Mouse (Mus musculus): ENCODE data around the gene Krt83. TPM values are rescaled to one million over a fixed set of nuclear protein-coding genes. Genes with fewer than 3 reads are reported as not detected.
"Not testable (repeated sequence)": the region's sequence is repeated elsewhere in the genome, so short reads cannot be mapped to it uniquely, and the experiment has no call there.

The Krt83 gene
- not detected in 2 replicates for polyA plus RNA-seq (2015; fragmentation: Nextera tagmentation; extraction: Ambion mirVana)

DNA sequence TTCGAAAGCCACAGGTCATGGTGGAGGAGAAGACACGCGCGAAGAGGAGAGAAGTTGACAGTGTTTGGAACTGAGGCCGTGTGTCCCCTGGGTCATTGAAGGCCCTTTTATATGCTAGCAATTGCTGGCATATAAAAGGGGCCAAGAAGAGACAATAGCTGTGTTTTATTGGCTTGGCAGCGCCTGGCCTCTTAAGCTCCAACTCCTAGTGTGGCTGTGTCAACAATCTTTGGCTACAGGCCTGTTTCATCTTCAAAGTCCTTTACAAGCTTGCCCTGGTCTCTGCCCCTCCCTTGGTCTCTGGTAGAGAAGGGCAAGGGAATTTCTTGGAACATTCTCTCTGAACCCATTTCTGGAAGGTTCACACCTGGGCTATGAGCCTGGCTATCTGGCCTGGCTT is at the start of gene Krt83:
Gene Krt83 (minus strand): TSS at position 82 of the 400 bp plus-strand sequence.
- H3K9me3 ChIP-seq: no peaks in the 10 kb centered on the region
- no peak for ATAC-seq (ENCODE audit: low read depth)
- no peak within 1 kb of the TSS for H3K4me2 ChIP-seq
- no peaks in the 10 kb centered on the region for H3K36me3 ChIP-seq
- no peak within 1 kb of the TSS for H3K4me3 ChIP-seq
- no peaks in the 10 kb centered on the region for H3K27me3 ChIP-seq
- H3K27ac ChIP-seq (replicated peaks): no peak within 1 kb of the TSS
- no peaks in the 10 kb centered on the region for H3K4me1 ChIP-seq (replicated peaks)
- H3K9ac ChIP-seq: no peak within 1 kb of the TSS
- 19% methylated on average over 6 of the region's 6 CpGs for WGBS

DNA sequence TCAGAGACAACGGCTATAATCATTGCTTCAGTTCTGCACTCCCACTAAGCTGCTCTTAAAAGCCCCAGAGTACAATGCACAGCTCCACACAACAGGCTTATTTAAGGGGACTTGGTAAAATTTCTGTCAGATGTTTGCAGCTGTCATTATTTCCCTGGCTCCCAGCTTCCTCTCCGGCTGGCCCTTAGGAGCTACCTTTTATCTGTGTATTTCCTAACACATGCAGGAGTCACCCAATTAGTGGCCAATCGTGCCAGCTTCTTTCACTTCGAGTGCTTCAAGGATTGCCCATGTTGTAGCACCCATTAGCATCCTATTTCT is 47.2 kb upstream of the Krt83 start:
- no peaks in the 10 kb centered on the region for H3K9me3 ChIP-seq
- H3K9ac ChIP-seq: no peak overlapping the region
- no peaks in the 10 kb centered on the region for H3K27me3 ChIP-seq
- WGBS: 55% methylated on average over 4 of the region's 4 CpGs
- H3K36me3 ChIP-seq: no peaks in the 10 kb centered on the region
- H3K4me2 ChIP-seq: no peak overlapping the region
- no peak for ATAC-seq (ENCODE audit: low read depth)
- peaks cover 8% of the 10 kb centered on the region for H3K4me1 ChIP-seq (replicated peaks)
- no peak overlapping the region for H3K27ac ChIP-seq (replicated peaks)
- H3K4me3 ChIP-seq: no peak overlapping the region

DNA sequence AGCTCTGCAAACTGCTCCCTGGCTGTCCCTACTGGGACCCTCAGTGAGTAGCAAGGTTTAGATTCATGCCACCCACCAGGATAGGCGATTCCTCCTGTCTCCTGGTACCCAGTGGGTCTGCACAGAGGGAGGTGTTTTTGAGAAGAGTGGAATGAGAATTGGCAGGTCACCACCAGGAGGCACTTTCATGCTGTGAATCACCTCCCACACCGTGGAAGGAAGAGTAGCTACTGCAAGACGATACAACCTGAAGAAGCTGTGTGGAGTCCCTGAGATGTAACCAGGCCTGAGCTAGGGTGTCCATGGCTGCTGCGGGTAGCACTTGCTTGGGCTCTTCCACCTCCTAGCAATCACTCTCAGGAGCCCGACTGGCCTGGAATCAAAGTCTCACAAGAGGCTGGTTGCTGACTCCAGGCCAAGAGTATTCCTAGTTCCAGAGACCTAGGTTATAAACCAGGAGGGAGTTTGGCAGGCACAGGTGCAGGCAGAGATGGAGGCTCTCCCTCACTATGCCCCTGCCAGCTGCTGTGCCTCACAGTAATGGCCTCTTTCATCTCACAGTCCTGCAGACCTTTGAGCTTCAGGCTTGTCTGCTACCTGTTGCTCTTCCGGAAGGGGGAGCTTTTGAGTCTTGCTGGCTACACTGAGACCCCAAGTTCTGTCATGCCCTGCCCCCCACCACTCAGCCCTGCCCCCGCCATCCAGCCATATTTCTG is 46.7 kb upstream of the Krt83 start:
- no peaks in the 10 kb centered on the region for H3K36me3 ChIP-seq
- H3K9ac ChIP-seq: no peak overlapping the region
- peaks cover 8% of the 10 kb centered on the region for H3K4me1 ChIP-seq (replicated peaks)
- no peaks in the 10 kb centered on the region for H3K9me3 ChIP-seq
- 39% methylated on average over 7 of the region's 7 CpGs for WGBS
- no peak overlapping the region for H3K4me3 ChIP-seq
- H3K27me3 ChIP-seq: no peaks in the 10 kb centered on the region
- ATAC-seq (ENCODE audit: low read depth): no peak
- H3K27ac ChIP-seq (replicated peaks): no peak overlapping the region
- no peak overlapping the region for H3K4me2 ChIP-seq

DNA sequence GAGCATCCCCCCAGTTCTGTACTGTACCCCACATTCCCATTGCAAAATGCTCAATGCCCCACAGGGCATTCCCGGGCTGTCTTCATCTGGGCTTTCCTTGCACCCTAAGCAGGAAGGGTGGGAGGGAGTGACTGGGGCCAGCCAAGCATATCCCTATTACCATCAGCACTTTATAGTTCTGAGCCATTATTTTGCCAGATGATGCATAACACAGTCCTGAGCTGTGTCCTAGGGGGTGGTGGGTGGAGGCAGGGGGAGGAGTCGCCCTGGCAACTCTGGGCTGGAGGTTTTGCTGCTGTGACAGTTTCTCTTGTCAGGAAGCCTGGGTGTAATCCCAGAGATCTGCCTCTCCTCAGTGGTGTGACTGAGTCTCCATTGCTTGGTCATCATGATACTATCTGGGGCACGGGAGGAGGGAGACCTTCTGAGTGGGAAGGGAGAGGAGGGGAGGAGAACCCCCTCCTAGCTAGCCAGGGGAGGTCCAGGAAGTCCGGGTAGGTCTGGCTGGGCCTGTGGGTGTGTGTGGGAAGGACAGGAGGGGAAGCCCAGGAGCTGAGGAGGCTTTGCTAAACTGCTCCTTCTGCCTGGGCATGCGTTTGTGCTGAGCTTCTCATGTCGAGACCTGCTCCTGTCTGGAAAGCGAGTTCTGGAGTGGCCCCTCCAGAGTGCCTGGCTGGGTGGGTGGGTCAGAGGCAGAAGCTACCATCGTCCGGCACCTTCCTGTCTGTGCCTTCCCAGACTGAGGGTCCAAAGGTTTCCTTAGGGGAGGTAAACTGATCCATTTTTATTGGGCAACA is 44.9 kb upstream of the Krt83 start:
- Histone ChIP-seq H3K4me2 (no peak overlapping the region), H3K36me3 (no peaks in the 10 kb centered on the region), H3K4me3 (no peak overlapping the region), H3K27ac (replicated peaks) (no peak overlapping the region), H3K9ac (no peak overlapping the region), H3K9me3 (no peaks in the 10 kb centered on the region), H3K4me1 (replicated peaks) (peaks cover 8% of the 10 kb centered on the region), H3K27me3 (no peaks in the 10 kb centered on the region)
- 67% methylated on average over 9 of the region's 9 CpGs for WGBS
- peak; percentile 53; the same call in 1 of the 2 replicates for ATAC-seq (ENCODE audit: low read depth)

GRCm38 (mm10) chr15:101532720-101533119 is 41.4 kb upstream of the Krt83 start, which contains the start of gene Krt84:
Gene Krt84, minus strand, starts transcription at chr15:101532820.
- no peak within 1 kb of the TSS for H3K27ac ChIP-seq (replicated peaks)
- no peak within 1 kb of the TSS for H3K4me2 ChIP-seq
- WGBS: 75% methylated on average over 7 of the region's 7 CpGs
- H3K4me1 ChIP-seq (replicated peaks): peaks cover 8% of the 10 kb centered on the region
- no peaks in the 10 kb centered on the region for H3K27me3 ChIP-seq
- no peaks in the 10 kb centered on the region for H3K36me3 ChIP-seq
- no peaks in the 10 kb centered on the region for H3K9me3 ChIP-seq
- H3K9ac ChIP-seq: no peak within 1 kb of the TSS
- no peak within 1 kb of the TSS for H3K4me3 ChIP-seq
- ATAC-seq (ENCODE audit: low read depth): no peak

- no peaks in the 10 kb centered on the region for H3K4me1 ChIP-seq (replicated peaks)
- ATAC-seq (ENCODE audit: low read depth): no peak
- WGBS: 86% methylated on average over 4 of the region's 4 CpGs
- H3K9ac ChIP-seq: no peak overlapping the region
- no peak overlapping the region for H3K27ac ChIP-seq (replicated peaks)
- H3K4me3 ChIP-seq: no peak overlapping the region
- no peaks in the 10 kb centered on the region for H3K9me3 ChIP-seq
- no peak overlapping the region for H3K4me2 ChIP-seq
- H3K36me3 ChIP-seq: no peaks in the 10 kb centered on the region
- peaks cover 6% of the 10 kb centered on the region; the same call in 1 of the 2 replicates for H3K27me3 ChIP-seq
Measured at GRCm38 (mm10) chr15:101522556-101523232, 31.4 kb upstream of the Krt83 start.

GRCm38 (mm10) chr15:101519792-101520191 is 28.5 kb upstream of the Krt83 start:
- no peaks in the 10 kb centered on the region for H3K36me3 ChIP-seq
- no peaks in the 10 kb centered on the region for H3K4me1 ChIP-seq (replicated peaks)
- no peak overlapping the region for H3K4me2 ChIP-seq
- H3K4me3 ChIP-seq: no peak overlapping the region
- no peak for ATAC-seq (ENCODE audit: low read depth)
- H3K27ac ChIP-seq (replicated peaks): no peak overlapping the region
- peaks cover 6% of the 10 kb centered on the region; the same call in 1 of the 2 replicates for H3K27me3 ChIP-seq
- no peaks in the 10 kb centered on the region for H3K9me3 ChIP-seq
- 16% methylated on average over 2 of the region's 2 CpGs for WGBS
- no peak overlapping the region for H3K9ac ChIP-seq

DNA sequence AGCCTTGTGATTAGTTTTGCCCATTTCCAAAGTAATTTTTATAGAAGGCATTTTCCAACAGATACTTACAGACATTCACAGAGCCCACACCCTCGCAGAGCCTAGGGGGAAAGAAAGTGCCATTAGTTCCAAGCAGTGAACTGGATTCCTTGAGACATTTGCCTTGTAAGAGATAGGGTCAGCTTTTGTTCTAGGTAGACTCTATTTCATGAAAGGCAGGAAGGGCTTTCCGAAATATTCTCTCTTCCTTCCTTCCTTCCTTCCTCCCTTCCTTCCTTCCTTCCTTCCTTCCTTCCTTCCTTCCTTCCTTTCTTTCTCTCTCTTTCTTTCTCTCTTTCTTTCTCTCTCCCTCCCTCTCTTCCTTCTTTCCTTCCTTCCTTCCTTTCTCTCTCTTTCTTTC is 25.8 kb upstream of the Krt83 start, which contains the start of gene Gm49425:
Gene Gm49425 (minus strand): TSS at position 101 of the 400 bp plus-strand sequence.
- 76% methylated on average over 2 of the region's 2 CpGs for WGBS
- not testable (repeated sequence) for H3K4me2 ChIP-seq; H3K36me3 ChIP-seq; ATAC-seq (ENCODE audit: low read depth); H3K4me3 ChIP-seq; H3K9me3 ChIP-seq; H3K4me1 ChIP-seq (replicated peaks); H3K27ac ChIP-seq (replicated peaks); H3K9ac ChIP-seq; H3K27me3 ChIP-seq

- H3K4me1 ChIP-seq (replicated peaks): no peaks in the 10 kb centered on the region
- H3K4me3 ChIP-seq: no peak overlapping the region
- H3K27me3 ChIP-seq: no peaks in the 10 kb centered on the region
- no peak overlapping the region for H3K27ac ChIP-seq (replicated peaks)
- no peaks in the 10 kb centered on the region for H3K9me3 ChIP-seq
- ATAC-seq (ENCODE audit: low read depth): no peak
- H3K4me2 ChIP-seq: no peak overlapping the region
- no peak overlapping the region for H3K9ac ChIP-seq
- WGBS: 77% methylated on average over 9 of the region's 9 CpGs
- H3K36me3 ChIP-seq: no peaks in the 10 kb centered on the region
Measured at GRCm38 (mm10) chr15:101508247-101508646, 16.9 kb upstream of the Krt83 start.

DNA sequence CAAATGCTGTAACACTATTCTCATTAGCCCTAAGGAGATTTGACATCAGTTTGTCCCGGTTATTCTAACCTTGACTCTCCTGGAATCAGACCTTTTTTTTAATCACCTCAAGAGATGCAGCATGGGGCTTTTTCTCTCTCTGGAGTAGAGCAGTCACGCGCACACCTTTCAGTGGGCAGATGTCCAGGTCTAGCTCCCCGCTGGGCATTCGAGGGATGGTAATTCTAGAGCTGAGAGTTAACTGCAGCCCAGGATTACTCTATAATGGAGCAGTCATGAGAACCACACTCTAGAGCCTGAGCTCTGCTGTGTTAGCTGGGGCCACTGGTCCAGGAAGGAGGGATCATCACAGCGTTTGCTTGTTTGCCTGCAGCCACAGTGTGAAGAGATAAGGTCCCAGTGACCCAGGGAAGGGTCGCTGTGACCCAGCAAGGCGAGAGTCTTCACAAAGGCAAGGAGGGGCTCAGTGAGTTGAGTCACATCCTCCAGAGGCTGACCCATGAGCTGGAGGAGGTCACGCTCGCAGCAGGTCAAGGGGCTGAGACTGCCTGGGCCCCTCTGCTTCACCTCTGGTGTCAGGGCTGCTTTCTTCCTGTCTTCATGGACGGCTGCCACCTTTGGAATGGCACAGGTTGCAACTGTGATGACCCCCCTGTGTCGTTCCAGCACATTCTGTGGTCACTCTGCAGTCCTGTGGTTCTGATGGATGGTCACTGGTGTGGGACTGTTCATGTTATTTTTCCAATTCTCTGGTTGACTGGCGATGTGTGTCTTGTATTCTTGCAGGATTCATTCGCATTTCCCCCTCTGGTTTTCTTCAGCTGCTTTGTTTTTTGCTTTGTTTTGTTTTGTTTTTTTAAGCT is 15.8 kb upstream of the Krt83 start:
- H3K27ac ChIP-seq (replicated peaks): no peak overlapping the region
- H3K9me3 ChIP-seq: no peaks in the 10 kb centered on the region
- ATAC-seq (ENCODE audit: low read depth): no peak
- 71% methylated on average over 14 of the region's 14 CpGs for WGBS
- H3K4me2 ChIP-seq: no peak overlapping the region
- no peaks in the 10 kb centered on the region for H3K36me3 ChIP-seq
- H3K4me1 ChIP-seq (replicated peaks): no peaks in the 10 kb centered on the region
- H3K4me3 ChIP-seq: no peak overlapping the region
- no peaks in the 10 kb centered on the region for H3K27me3 ChIP-seq
- no peak overlapping the region for H3K9ac ChIP-seq

- Histone ChIP-seq H3K4me2 (no peak overlapping the region), H3K4me3 (no peak overlapping the region), H3K27me3 (no peaks in the 10 kb centered on the region), H3K9ac (no peak overlapping the region), H3K9me3 (no peaks in the 10 kb centered on the region), H3K27ac (replicated peaks) (no peak overlapping the region), H3K4me1 (replicated peaks) (no peaks in the 10 kb centered on the region), H3K36me3 (no peaks in the 10 kb centered on the region)
- 78% methylated on average over 2 of the region's 2 CpGs for WGBS
- no peak for ATAC-seq (ENCODE audit: low read depth)
Measured at GRCm38 (mm10) chr15:101497181-101497580, 5.9 kb upstream of the Krt83 start.

Measured in neural tube, embryonic 13.5 days (tissue).